In genomic region chr19:38125219-38125610, GRCm38 (mm10) we compare ENCODE assay signal across 9 mouse cellular contexts. TPM values are rescaled to one million over a fixed set of nuclear protein-coding genes. Genes with fewer than 3 reads are reported as not detected.
DNase-seq lines count a peak whose midpoint lies in the region; ATAC-seq and TF ChIP-seq lines count a peak whose summit lies in the region.
"Had no signal": no experiment of that assay in that cellular context is flagged by ENCODE, and none has a peak within 500 bp of the region (broad histone marks: within the 10 kb centered on the region; RNA-seq: fewer than 3 reads in every experiment).

Gene Rbp4, minus strand, starts transcription at chr19:38125281.

- WGBS in heart, adult 2 months = 72% methylated on average over 6 of the region's 6 CpGs
- 62% methylated on average over 6 of the region's 6 CpGs for WGBS in limb, embryonic 13.5 days
- 52% methylated on average over 6 of the region's 6 CpGs for WGBS in stomach, embryonic 16.5 days

- H3K9me3 ChIP-seq in limb, embryonic 13.5 days = no peaks in the 10 kb centered on the region
- no peaks in the 10 kb centered on the region for H3K9me3 ChIP-seq in stomach, embryonic 16.5 days (replicated peaks; ENCODE audit: control insufficient read depth, low read length)

- H3K4me2 ChIP-seq in limb, embryonic 13.5 days (replicated peaks) = peak within 1 kb of the TSS; percentile 82
- H3K4me2 ChIP-seq in stomach, embryonic 16.5 days (ENCODE audit: low read depth, low read length) = peak within 1 kb of the TSS; percentile 96

- TF ChIP-seq EP300 in heart, adult 2 months (IDR thresholded peaks at IDR 0.05; ENCODE audit: insufficient read depth, low read depth, low read length) = no peak

- H3K79me2 ChIP-seq in heart, adult 2 months (replicated peaks; ENCODE audit: control insufficient read depth, insufficient read depth, low read length) = no peaks in the 10 kb centered on the region

- no peaks in the 10 kb centered on the region for H3K36me3 ChIP-seq in heart, adult 2 months (ENCODE audit: control insufficient read depth, insufficient read depth, low read length)
- H3K36me3 ChIP-seq in limb, embryonic 13.5 days = no peaks in the 10 kb centered on the region
- H3K36me3 ChIP-seq in stomach, embryonic 16.5 days (ENCODE audit: control insufficient read depth, insufficient read depth, low read length) = no peaks in the 10 kb centered on the region

- H3K4me1 ChIP-seq in heart, adult 2 months (ENCODE audit: control insufficient read depth, insufficient read depth, low read length) = no peaks in the 10 kb centered on the region
- H3K4me1 ChIP-seq in limb, embryonic 13.5 days = 0 out of 2 replicates have a peak, but pooled peaks cover 6% of the 10 kb centered on the region
- no peaks in the 10 kb centered on the region for H3K4me1 ChIP-seq in stomach, embryonic 16.5 days (ENCODE audit: control insufficient read depth, insufficient read depth, low read length)

- H3K4me3 ChIP-seq in heart, adult 2 months = peak within 1 kb of the TSS; percentile 26; the same call in 1 of the 2 replicates
- peak within 1 kb of the TSS; percentile 60 for H3K4me3 ChIP-seq in limb, embryonic 13.5 days
- peak within 1 kb of the TSS; percentile 60 for H3K4me3 ChIP-seq in stomach, embryonic 16.5 days (replicated peaks; ENCODE audit: low read length)

- no peak for DNase-seq in heart, adult 2 months
- DNase-seq in heart, adult 11 months = no peak
- no peak for DNase-seq in urinary bladder, adult 2 months (ENCODE audit: low spot score)
- DNase-seq in urinary bladder, postnatal 14 days (ENCODE audit: low spot score) = no peak
- no peak for DNase-seq in thymus, postnatal 4 days
- DNase-seq in gastrocnemius, adult 8-10 months (ENCODE audit: low spot score in 2 of 2) = no peak

- ATAC-seq in limb, embryonic 13.5 days (ENCODE audit: low FRiP score, low read depth) = no peak
- no peak for ATAC-seq in stomach, embryonic 16.5 days (ENCODE audit: insufficient read depth, low FRiP score)

- no peak within 1 kb of the TSS for H3K9ac ChIP-seq in heart, adult 2 months (ENCODE audit: low read depth, low read length)
- H3K9ac ChIP-seq in limb, embryonic 13.5 days = peak within 1 kb of the TSS; percentile 65
- peak within 1 kb of the TSS; percentile 76 for H3K9ac ChIP-seq in stomach, embryonic 16.5 days (ENCODE audit: low read length)

- no peak for TF ChIP-seq CTCF in heart, adult 2 months (IDR thresholded peaks at IDR 0.05)

- intact Hi-C loops in heart, adult 2 months (cut with DNase I) = no loop called here

- TF ChIP-seq POLR2A in heart, adult 2 months (IDR thresholded peaks at IDR 0.05; ENCODE audit: insufficient read depth, low read depth, low read length) = no peak

- peaks cover 1% of the 10 kb centered on the region; the same call in 1 of the 2 replicates for H3K27me3 ChIP-seq in heart, adult 2 months (ENCODE audit: control insufficient read depth, insufficient read depth, low read length)
- H3K27me3 ChIP-seq in limb, embryonic 13.5 days = peaks cover 29% of the 10 kb centered on the region
- 0 out of 2 replicates have a peak, but pooled peaks cover 10% of the 10 kb centered on the region for H3K27me3 ChIP-seq in stomach, embryonic 16.5 days (ENCODE audit: control insufficient read depth, insufficient read depth, low read length)

- H3K27ac ChIP-seq in heart, adult 2 months = no peak within 1 kb of the TSS
- H3K27ac ChIP-seq in limb, embryonic 13.5 days = no peak within 1 kb of the TSS
- H3K27ac ChIP-seq in stomach, embryonic 16.5 days (ENCODE audit: low read length) = no peak within 1 kb of the TSS

RNA-seq across cellular contexts. Expression of gene Rbp4, which starts in this region (rescaled TPM):
- 1 to 10 TPM; 2.4 to 2.8 TPM for total RNA-seq in heart, adult 2 months (2021)
- polyA plus RNA-seq in heart, adult 2 months (2012; rRNA removed) = 9.5 and 17.0 TPM in 2 replicates
- 87.2 and 137 TPM in 2 replicates for polyA plus RNA-seq in urinary bladder, adult 2 months (2012; rRNA removed)
- 11.7 and 19.1 TPM in 2 replicates for polyA plus RNA-seq in limb, embryonic 13.5 days (2015; fragmentation: Nextera tagmentation; extraction: Ambion mirVana)
- 89.1 and 128 TPM in 2 replicates for polyA plus RNA-seq in stomach, embryonic 16.5 days (2015; fragmentation: Nextera tagmentation; extraction: Ambion mirVana)
- 1 to 10 TPM; 1.1 to 5.7 (median 2.5) TPM for total RNA-seq in gastrocnemius, adult 8-10 months (2022)
- total RNA-seq: hematopoietic stem cell, adult 5-6 weeks had no signal
